Mouse (Mus musculus): ENCODE data around the gene Tanc1. TPM values are rescaled to one million over a fixed set of nuclear protein-coding genes. Genes with fewer than 3 reads are reported as not detected.
"Not testable (repeated sequence)": the region's sequence is repeated elsewhere in the genome, so short reads cannot be mapped to it uniquely, and the experiment has no call there.

Tanc1 gene
- total RNA-seq, 2 experiments from 2014 or later: 109 to 114 TPM

- DNase-seq (ENCODE audit: low spot score in 2 of 2): no peak
Observed at GRCm38 (mm10) chr2:59820088-59820487, 208.2 kb downstream of the Tanc1 start.

DNA sequence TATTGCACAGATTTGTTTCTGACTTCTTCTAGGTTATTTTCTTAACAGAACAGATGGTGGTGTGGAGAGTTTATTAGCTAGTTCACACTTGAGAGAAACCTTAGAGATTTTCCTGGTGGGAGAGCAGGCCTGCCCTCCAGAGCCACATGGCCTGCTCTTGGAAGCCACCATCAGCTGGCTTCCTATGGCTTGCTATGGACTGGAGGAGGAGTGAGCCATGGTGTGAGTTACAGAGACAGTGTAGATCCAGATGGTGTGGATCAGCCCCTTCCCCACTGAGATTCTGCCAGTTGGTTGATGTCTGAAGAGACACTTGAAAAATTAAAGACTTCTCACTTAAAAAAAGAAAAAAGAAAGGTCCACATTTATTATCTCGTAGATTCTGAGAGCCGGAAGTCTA, 209.2 kb downstream of the Tanc1 start:
- DNase-seq (ENCODE audit: low spot score in 2 of 2): no peak

- peak in 1 of 2 experiments; percentile 61 for DNase-seq (ENCODE audit: low spot score in 2 of 2)
Observed at GRCm38 (mm10) chr2:59824289-59824688, 212.4 kb downstream of the Tanc1 start.

- DNase-seq (ENCODE audit: low spot score in 2 of 2): no peak
Observed at GRCm38 (mm10) chr2:59825380-59825779, 213.5 kb downstream of the Tanc1 start.

GRCm38 (mm10) chr2:59828103-59828655, 216.3 kb downstream of the Tanc1 start:
- peak in 1 of 2 experiments; percentile 59 for DNase-seq (ENCODE audit: low spot score in 2 of 2)

DNA sequence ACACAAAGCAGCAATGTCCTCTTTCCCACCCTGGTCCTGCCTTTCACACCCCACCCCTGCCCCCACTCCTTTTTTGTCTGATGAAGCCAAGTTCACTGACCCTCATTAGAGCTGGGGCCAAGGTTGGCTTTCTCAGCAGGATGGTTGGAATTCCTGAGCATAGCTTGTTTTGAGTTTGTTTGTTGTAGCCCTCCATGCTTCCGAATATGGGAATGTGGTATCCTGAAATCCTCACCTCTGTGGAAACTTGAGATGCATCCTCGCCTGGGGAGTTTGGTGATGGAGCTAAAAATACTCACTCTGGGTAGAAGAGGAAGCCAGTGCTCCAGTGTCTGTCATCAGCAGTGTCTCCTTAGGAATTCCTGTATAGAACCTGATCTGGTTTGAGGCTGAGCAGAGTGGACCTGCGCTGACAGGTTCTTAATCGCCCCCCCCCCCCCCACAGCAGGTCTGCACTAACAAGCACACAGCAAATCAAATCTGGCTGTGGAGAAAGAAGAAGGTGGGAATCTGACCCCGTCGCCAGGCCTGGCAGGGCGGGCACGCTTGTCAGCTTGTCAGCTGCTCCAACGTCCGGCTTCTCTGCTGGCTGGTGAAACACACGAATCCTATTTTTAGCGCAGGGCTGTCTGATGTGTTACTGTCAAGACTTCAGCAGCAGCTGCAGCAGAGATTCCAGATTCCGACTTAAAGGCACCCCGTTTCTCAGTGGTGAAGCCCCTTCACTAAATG, 217.1 kb downstream of the Tanc1 start:
- DNase-seq (ENCODE audit: low spot score in 2 of 2): no peak

- DNase-seq (ENCODE audit: low spot score in 2 of 2): no peak
Observed at GRCm38 (mm10) chr2:59829718-59830117, 217.9 kb downstream of the Tanc1 start.

GRCm38 (mm10) chr2:59830151-59830550, 218.3 kb downstream of the Tanc1 start:
- no peak for DNase-seq (ENCODE audit: low spot score in 2 of 2)

DNA sequence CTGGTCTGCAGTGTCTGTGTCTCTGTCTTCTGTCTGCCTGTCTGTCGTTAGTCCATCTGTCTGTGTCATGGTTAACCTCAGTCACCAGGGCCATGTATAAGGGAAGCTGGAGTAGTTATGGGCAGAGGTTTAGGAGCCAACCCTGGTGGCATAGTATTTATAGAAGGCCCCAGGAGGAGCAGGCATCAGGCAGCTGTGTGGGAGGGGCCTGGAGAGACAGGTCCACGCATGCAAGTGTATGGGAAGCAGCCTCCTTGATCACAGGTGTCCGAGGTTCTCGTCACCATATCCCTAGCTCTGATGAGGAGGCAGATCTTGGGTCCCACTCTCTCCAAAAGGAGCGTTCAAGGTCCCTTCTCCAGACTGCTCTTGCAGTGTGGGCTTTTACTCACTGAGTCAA, 219.1 kb downstream of the Tanc1 start:
- DNase-seq (ENCODE audit: low spot score in 2 of 2): no peak

- DNase-seq (ENCODE audit: low spot score in 2 of 2): no peak
Observed at GRCm38 (mm10) chr2:59831831-59832230, 220.0 kb downstream of the Tanc1 start.

- no peak for DNase-seq (ENCODE audit: low spot score in 2 of 2)
Observed at GRCm38 (mm10) chr2:59838825-59839224, 227.0 kb downstream of the Tanc1 start.

DNA sequence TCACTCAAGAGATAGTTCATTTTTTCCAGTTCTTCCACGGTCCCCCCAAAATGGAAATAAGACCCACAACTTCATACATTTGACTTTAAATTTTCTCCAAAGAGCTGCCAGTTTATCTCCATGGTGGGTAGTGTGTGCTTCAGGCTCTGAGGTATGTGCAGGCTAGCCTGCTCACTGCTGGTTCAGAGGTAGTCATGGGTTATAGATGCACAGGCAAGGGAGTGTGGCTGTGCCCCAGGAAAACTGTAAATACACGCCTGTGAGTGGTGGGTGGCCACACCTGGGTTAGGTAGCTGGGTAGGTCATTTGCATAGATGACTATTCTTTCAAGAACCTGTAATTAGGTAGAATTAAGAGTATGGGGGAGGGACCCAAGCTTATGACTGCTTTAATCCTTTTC, 227.9 kb downstream of the Tanc1 start:
- no peak for DNase-seq (ENCODE audit: low spot score in 2 of 2)

- no peak for DNase-seq (ENCODE audit: low spot score in 2 of 2)
Observed at GRCm38 (mm10) chr2:59840191-59840590, 228.3 kb downstream of the Tanc1 start.

GRCm38 (mm10) chr2:59841189-59841939, 229.5 kb downstream of the Tanc1 start:
- no peak for DNase-seq (ENCODE audit: low spot score in 2 of 2)

- no peak for DNase-seq (ENCODE audit: low spot score in 2 of 2)
Observed at GRCm38 (mm10) chr2:59841944-59842343, 230.1 kb downstream of the Tanc1 start.

GRCm38 (mm10) chr2:59842556-59843008, 230.7 kb downstream of the Tanc1 start:
- DNase-seq (ENCODE audit: low spot score in 2 of 2): no peak

GRCm38 (mm10) chr2:59843156-59843555, 231.3 kb downstream of the Tanc1 start:
- DNase-seq (ENCODE audit: low spot score in 2 of 2): no peak

GRCm38 (mm10) chr2:59843848-59844247, 232.0 kb downstream of the Tanc1 start:
- no peak for DNase-seq (ENCODE audit: low spot score in 2 of 2)

- DNase-seq (ENCODE audit: low spot score in 2 of 2): not testable (repeated sequence)
Observed at GRCm38 (mm10) chr2:59851885-59852284, 240.0 kb downstream of the Tanc1 start.

DNA sequence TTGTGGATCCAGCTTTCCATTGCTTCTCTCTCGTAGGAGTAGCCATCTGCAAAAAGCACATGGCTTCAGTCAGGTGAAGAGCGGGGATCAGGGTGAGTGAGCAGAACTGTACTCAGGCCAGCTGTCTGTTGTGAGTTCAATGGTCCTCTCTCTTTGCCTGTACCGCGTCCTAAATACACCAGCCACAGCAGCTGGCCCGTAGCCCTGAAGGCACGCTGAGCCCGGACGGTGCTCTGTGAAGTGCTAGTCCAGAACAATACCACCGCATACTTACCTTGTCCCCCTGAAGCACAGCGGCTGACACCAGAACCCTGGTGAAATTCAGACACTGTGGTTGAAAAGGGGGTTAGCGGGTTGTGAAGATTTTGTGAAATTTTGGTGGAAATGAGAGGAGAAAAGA, 241.1 kb downstream of the Tanc1 start:
- no peak for DNase-seq (ENCODE audit: low spot score in 2 of 2)

DNA sequence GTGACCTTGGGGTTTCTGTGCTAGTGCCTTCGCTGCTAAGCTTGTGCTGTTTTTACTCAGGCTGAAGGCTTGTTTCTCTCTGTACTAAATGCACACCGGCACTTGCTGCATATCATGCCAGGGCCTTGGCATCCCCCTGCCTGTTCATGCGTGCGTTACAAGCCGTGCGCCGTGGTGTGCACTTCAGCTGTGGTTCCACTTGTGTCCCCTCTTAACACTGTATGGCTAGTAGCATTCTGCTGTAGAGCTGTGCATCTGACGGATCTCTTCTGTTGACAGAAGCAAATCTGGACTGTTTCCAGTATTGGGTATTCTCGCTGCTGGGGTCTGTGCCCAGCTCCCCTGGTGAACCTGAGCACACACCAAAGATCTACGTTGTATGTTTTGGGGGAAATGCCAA, 241.7 kb downstream of the Tanc1 start:
- DNase-seq (ENCODE audit: low spot score in 2 of 2): no peak

DNA sequence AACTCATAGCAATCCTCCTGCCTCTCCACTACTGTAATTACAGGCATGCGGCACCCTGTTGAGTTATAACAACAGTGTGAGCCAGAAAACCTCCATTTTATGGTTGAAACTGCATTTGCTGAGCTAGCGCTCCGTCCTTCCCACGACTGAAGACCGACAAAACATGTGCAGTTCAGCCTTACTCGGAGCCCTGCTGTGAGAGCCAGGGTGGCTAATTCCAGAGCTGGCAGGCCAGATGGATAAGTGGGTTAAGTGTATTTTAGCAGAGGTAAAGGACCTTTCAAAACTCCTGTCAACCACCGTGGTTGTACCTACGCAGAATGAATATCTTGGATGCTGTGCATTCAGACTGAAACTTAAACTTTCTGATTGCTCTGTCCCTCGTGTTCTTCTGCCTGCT, 242.5 kb downstream of the Tanc1 start:
- DNase-seq (ENCODE audit: low spot score in 2 of 2): no peak
